Mouse (Mus musculus) regulatory T cell (primary cell): ENCODE measurements around the gene Rasgef1b.

Source experiments
- in situ Hi-C: fragments of 300-600 bp; cut with MboI, MseI; formaldehyde crosslinking; loops from one replicate; pipeline ENCODE4 v1.15.1; 2025; ENCODE audit warnings: high pct_unique_total_duplicates

Rasgef1b gene

GRCm38 (mm10) chr5:99403325-99403724 lies 325.5 kb downstream of the Rasgef1b start:
- in situ Hi-C loops = loop anchor here (10.0 kb wide), 1 partner anchor 1959 kb away; no protein-coding TSS in a partner anchor

- in situ Hi-C loops = loop anchor here (10.0 kb wide), 1 partner anchor 1958 kb away; no protein-coding TSS in a partner anchor
These were observed 326.1 kb downstream of the Rasgef1b start for GRCm38 (mm10) chr5:99402784-99403183.

- in situ Hi-C loops = loop anchor here (10.0 kb wide), 1 partner anchor 1957 kb away; no protein-coding TSS in a partner anchor
These were observed 326.6 kb downstream of the Rasgef1b start for GRCm38 (mm10) chr5:99402297-99402696.

- in situ Hi-C loops = loop anchor here (10.0 kb wide), 1 partner anchor 1955 kb away; no protein-coding TSS in a partner anchor
These were observed 328.8 kb downstream of the Rasgef1b start for GRCm38 (mm10) chr5:99399855-99400626.

- in situ Hi-C loops = no loop called here
These were observed 330.3 kb downstream of the Rasgef1b start for GRCm38 (mm10) chr5:99398472-99399070.

GRCm38 (mm10) chr5:99394578-99394977 lies 334.3 kb downstream of the Rasgef1b start:
- in situ Hi-C loops = no loop called here

- in situ Hi-C loops = no loop called here
These were observed 337.3 kb downstream of the Rasgef1b start for GRCm38 (mm10) chr5:99391525-99391924.

GRCm38 (mm10) chr5:99390776-99391175 lies 338.1 kb downstream of the Rasgef1b start:
- in situ Hi-C loops = no loop called here

GRCm38 (mm10) chr5:99390314-99390713 lies 338.6 kb downstream of the Rasgef1b start:
- in situ Hi-C loops = no loop called here

- in situ Hi-C loops = no loop called here
These were observed 340.1 kb downstream of the Rasgef1b start for GRCm38 (mm10) chr5:99388585-99389250.

- in situ Hi-C loops = no loop called here
These were observed 340.7 kb downstream of the Rasgef1b start for GRCm38 (mm10) chr5:99388131-99388530.

- in situ Hi-C loops = no loop called here
These were observed 341.5 kb downstream of the Rasgef1b start for GRCm38 (mm10) chr5:99387185-99387981.

GRCm38 (mm10) chr5:99386246-99386845 lies 342.5 kb downstream of the Rasgef1b start:
- in situ Hi-C loops = no loop called here

- in situ Hi-C loops = no loop called here
These were observed 343.1 kb downstream of the Rasgef1b start for GRCm38 (mm10) chr5:99385737-99386136.

- in situ Hi-C loops = no loop called here
These were observed 343.8 kb downstream of the Rasgef1b start for GRCm38 (mm10) chr5:99385090-99385489.

- in situ Hi-C loops = no loop called here
These were observed 345.0 kb downstream of the Rasgef1b start for GRCm38 (mm10) chr5:99383783-99384281.

- in situ Hi-C loops = no loop called here
These were observed 346.1 kb downstream of the Rasgef1b start for GRCm38 (mm10) chr5:99382786-99383185.

- in situ Hi-C loops = no loop called here
These were observed 347.2 kb downstream of the Rasgef1b start for GRCm38 (mm10) chr5:99381639-99382038.

GRCm38 (mm10) chr5:99380882-99381281 lies 348.0 kb downstream of the Rasgef1b start:
- in situ Hi-C loops = no loop called here

- in situ Hi-C loops = no loop called here
These were observed 348.7 kb downstream of the Rasgef1b start for GRCm38 (mm10) chr5:99380166-99380565.
